8 mouse cellular contexts compared by ENCODE assay signal in the genomic region with DNA sequence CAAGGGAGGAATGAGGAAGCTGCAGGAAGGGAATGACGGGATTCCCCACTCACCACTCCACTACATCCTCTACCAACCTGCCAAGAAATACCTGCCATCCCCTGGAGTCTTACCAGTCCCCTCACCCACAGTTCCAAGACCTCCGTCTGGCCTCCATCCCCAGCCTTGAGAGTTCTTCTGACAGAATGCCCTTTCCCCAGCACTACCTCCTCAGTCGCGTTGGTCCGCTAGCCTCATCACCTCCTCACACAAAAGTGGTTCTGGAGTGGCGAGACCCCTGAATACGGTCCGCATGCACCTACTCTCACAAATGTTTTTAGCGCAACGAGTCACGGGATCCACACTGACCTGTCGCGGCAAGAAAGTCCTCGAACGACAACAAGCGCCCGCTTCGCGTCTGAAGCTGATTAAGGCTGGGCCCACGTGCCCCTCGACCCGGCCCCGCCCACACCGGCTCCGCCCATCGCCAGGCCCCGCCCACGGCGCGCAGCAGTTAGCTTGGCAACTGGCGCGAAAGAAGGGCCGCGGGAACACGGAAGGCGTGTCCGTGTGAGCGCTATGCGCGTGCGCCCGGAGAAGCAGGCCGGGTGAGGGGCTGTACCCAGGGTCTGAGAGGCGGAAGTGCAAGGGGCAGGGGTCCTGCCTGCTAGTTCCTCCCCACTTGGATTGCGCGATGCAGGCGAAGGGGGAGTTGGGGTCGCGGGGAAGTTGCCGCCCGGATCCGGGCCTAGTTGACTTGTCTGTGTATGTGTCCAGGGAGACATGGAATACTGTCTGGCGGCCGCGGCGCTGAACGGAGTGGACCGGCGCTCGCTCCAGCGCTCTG. TPM values are rescaled to one million over a fixed set of nuclear protein-coding genes. Genes with fewer than 3 reads are reported as not detected.
DNase-seq lines count a peak whose midpoint lies in the region; ATAC-seq lines count a peak whose summit lies in the region.

A gene (minus strand): TSS at position 416 of the 826 bp plus-strand sequence.
A gene (plus strand): TSS at position 501 of the 826 bp plus-strand sequence.

- ATAC-seq in erythroblast, adult 5-6 weeks (replicated peaks; ENCODE audit: low FRiP score, poor library complexity, severe bottlenecking) = peak; percentile 87
- ATAC-seq in kidney, embryonic 15.5 days (replicated peaks; ENCODE audit: low FRiP score) = peak; percentile 97
- ATAC-seq in monocyte, adult 5-6 weeks (replicated peaks; ENCODE audit: insufficient number of reproducible peaks, low FRiP score, low TSS enrichment, poor library complexity, severe bottlenecking) = peak; percentile 84

- H3K9ac ChIP-seq in kidney, embryonic 15.5 days = peak within 1 kb of the TSS; percentile 54

- peak within 1 kb of the TSS; percentile 68 for H3K4me2 ChIP-seq in kidney, embryonic 15.5 days

- H3K27ac ChIP-seq in heart, embryonic 10.5 days = peak within 1 kb of the TSS; percentile 90
- peak within 1 kb of the TSS; percentile 77 for H3K27ac ChIP-seq in kidney, embryonic 15.5 days

- H3K4me3 ChIP-seq in heart, embryonic 10.5 days = peak within 1 kb of the TSS; percentile 73
- peak within 1 kb of the TSS; percentile 60 for H3K4me3 ChIP-seq in kidney, embryonic 15.5 days (replicated peaks)

- no peaks in the 10 kb centered on the region for H3K9me3 ChIP-seq in heart, embryonic 10.5 days
- H3K9me3 ChIP-seq in kidney, embryonic 15.5 days (replicated peaks) = no peaks in the 10 kb centered on the region

- DNase-seq in 416B (ENCODE audit: low read depth) = peak; percentile 80
- DNase-seq in brain, adult 2 months (ENCODE audit: low read depth, low spot score) = peak; percentile 92
- peak; percentile 98 for DNase-seq in heart, embryonic 10.5 days (ENCODE audit: low spot score)
- DNase-seq in liver = peak; percentile 98
- DNase-seq in spleen, postnatal 4 days (ENCODE audit: low spot score in 2 of 2) = peak; percentile 98 to 99

- H3K4me1 ChIP-seq in heart, embryonic 10.5 days = peaks cover 31% of the 10 kb centered on the region
- H3K4me1 ChIP-seq in kidney, embryonic 15.5 days = peaks cover 29% of the 10 kb centered on the region

- no peaks in the 10 kb centered on the region for H3K27me3 ChIP-seq in heart, embryonic 10.5 days (ENCODE audit: insufficient read depth, poor library complexity, severe bottlenecking)
- H3K27me3 ChIP-seq in kidney, embryonic 15.5 days = no peaks in the 10 kb centered on the region

- WGBS in heart, embryonic 10.5 days = under 1% methylated on average over 61 of the region's 61 CpGs
- WGBS in kidney, embryonic 15.5 days = under 1% methylated on average over 61 of the region's 61 CpGs

- H3K36me3 ChIP-seq in heart, embryonic 10.5 days = no peaks in the 10 kb centered on the region
- H3K36me3 ChIP-seq in kidney, embryonic 15.5 days = peaks cover 6% of the 10 kb centered on the region; the same call in 1 of the 2 replicates

RNA-seq across cellular contexts. Expression of the first gene that starts in this region (rescaled TPM):
- 381 and 408 TPM in 2 replicates for total RNA-seq in erythroblast, adult 5-6 weeks (2015; ENCODE audit: low replicate concordance)
- 250 and 390 TPM in 2 replicates for total RNA-seq in erythroblast, adult 5-6 weeks (2017; ENCODE audit: low replicate concordance)
- polyA plus RNA-seq in heart, embryonic 10.5 days (2016; fragmentation: Nextera tagmentation; extraction: Ambion mirVana) = 37.7 and 39.9 TPM in 2 replicates
- 34.5 and 35.4 TPM in 2 replicates for polyA plus RNA-seq in kidney, embryonic 15.5 days (2015; fragmentation: Nextera tagmentation; extraction: Ambion mirVana)
- total RNA-seq in monocyte, adult 5-6 weeks (2017) = 10.7 to 15.4 TPM (median 11.9 TPM) in 3 replicates

RNA-seq across cellular contexts. Expression of the second gene that starts in this region (rescaled TPM):
- total RNA-seq in erythroblast, adult 5-6 weeks (2015; ENCODE audit: low replicate concordance) = 5.2 and 18.0 TPM in 2 replicates
- 3.2 and 6.4 TPM in 2 replicates for total RNA-seq in erythroblast, adult 5-6 weeks (2017; ENCODE audit: low replicate concordance)
- polyA plus RNA-seq in heart, embryonic 10.5 days (2016; fragmentation: Nextera tagmentation; extraction: Ambion mirVana) = 32.5 and 34.6 TPM in 2 replicates
- 27.2 and 31.3 TPM in 2 replicates for polyA plus RNA-seq in kidney, embryonic 15.5 days (2015; fragmentation: Nextera tagmentation; extraction: Ambion mirVana)
- total RNA-seq in monocyte, adult 5-6 weeks (2017) = 6.3 to 8.2 TPM (median 8.2 TPM) in 3 replicates

Comparison
In these comparisons a context has a peak if more than half of its experiments do, and no peak if none do; other contexts are left out.
1. Peak in every context shown above with its lines: DNase-seq, ATAC-seq, H3K4me3 ChIP-seq and H3K27ac ChIP-seq.
2. RNA of the first gene that starts in this region (total RNA-seq): 250 to 408 TPM in erythroblast, adult 5-6 weeks; 10.7 to 15.4 TPM in monocyte, adult 5-6 weeks; every median in the first group is over 10 times any median in the second.